Mouse (Mus musculus): ENCODE measurements around the gene Ddah1. TPM values are rescaled to one million over a fixed set of nuclear protein-coding genes. Genes with fewer than 3 reads are reported as not detected.

Gene Ddah1
- polyA plus RNA-seq, 1 experiment from 2014 or later, result 28.9 TPM

GRCm38 (mm10) chr3:145779279-145779973, 21.0 kb downstream of the Ddah1 start:
- Histone ChIP-seq H3K4me2 (ENCODE audit: low read length) (no peak overlapping the region), H3K27me3 (ENCODE audit: control insufficient read depth, insufficient read depth, low read length) (0 out of 2 replicates have a peak, but pooled peaks cover 5% of the 10 kb centered on the region), H3K4me1 (ENCODE audit: control insufficient read depth in 2 of 2, insufficient read depth in 2 of 2, low read length in 2 of 2) (peaks cover 3 to 6% of the 10 kb centered on the region in 2 experiments; a peak in 1 of 4 replicates), H3K36me3 (ENCODE audit: control insufficient read depth, insufficient read depth, low read length) (no peaks in the 10 kb centered on the region), H3K9ac (ENCODE audit: low read length) (0 out of 2 replicates have a peak overlapping the region, but pooled peaks have one; percentile 8), H3K4me3 (ENCODE audit: control insufficient read depth in 1 of 2, insufficient read depth in 1 of 2, low read depth in 1 of 2, low read length in 2 of 2) (no peak overlapping the region), H3K27ac (replicated peaks in 1 of 2; ENCODE audit: control insufficient read depth in 1 of 2, insufficient read depth in 1 of 2, low read depth in 2 of 2, low read length in 2 of 2) (peak overlapping the region; percentile 33 to 61; a peak in 3 of 4 replicates), H3K9me3 (ENCODE audit: control insufficient read depth, low read length) (no peaks in the 10 kb centered on the region)
- no peak for ATAC-seq (ENCODE audit: insufficient number of reproducible peaks, insufficient read depth, low FRiP score, low read depth)
- WGBS, result 41% methylated on average over 5 of the region's 5 CpGs

- no peak overlapping the region for H3K4me3 ChIP-seq (ENCODE audit: control insufficient read depth in 1 of 2, insufficient read depth in 1 of 2, low read depth in 1 of 2, low read length in 2 of 2)
- 74% methylated on average over 14 of the region's 14 CpGs for WGBS
Observed at GRCm38 (mm10) chr3:145780784-145781442, 22.4 kb downstream of the Ddah1 start.

GRCm38 (mm10) chr3:145785244-145785643, 26.8 kb downstream of the Ddah1 start:
- ATAC-seq (ENCODE audit: insufficient number of reproducible peaks, insufficient read depth, low FRiP score, low read depth), result no peak
- 82% methylated on average over 7 of the region's 7 CpGs for WGBS

More at GRCm38 (mm10) chr3:145780784-145781442, 22.4 kb downstream of the Ddah1 start:
- Histone ChIP-seq H3K4me2 (ENCODE audit: low read length) (no peak overlapping the region), H3K27me3 (ENCODE audit: control insufficient read depth, insufficient read depth, low read length) (0 out of 2 replicates have a peak, but pooled peaks cover under 1% of the 10 kb centered on the region), H3K36me3 (ENCODE audit: control insufficient read depth, insufficient read depth, low read length) (no peaks in the 10 kb centered on the region), H3K27ac (replicated peaks in 1 of 2; ENCODE audit: control insufficient read depth in 1 of 2, insufficient read depth in 1 of 2, low read depth in 2 of 2, low read length in 2 of 2) (no peak overlapping the region), H3K9me3 (ENCODE audit: control insufficient read depth, low read length) (no peaks in the 10 kb centered on the region), H3K4me1 (ENCODE audit: control insufficient read depth in 2 of 2, insufficient read depth in 2 of 2, low read length in 2 of 2) (peaks cover 3 to 6% of the 10 kb centered on the region in 2 experiments; a peak in 1 of 4 replicates), H3K9ac (ENCODE audit: low read length) (no peak overlapping the region)
- no peak for ATAC-seq (ENCODE audit: insufficient number of reproducible peaks, insufficient read depth, low FRiP score, low read depth)

GRCm38 (mm10) chr3:145787303-145787702, 28.8 kb downstream of the Ddah1 start:
- H3K9ac ChIP-seq (ENCODE audit: low read length), result no peak overlapping the region
- H3K27me3 ChIP-seq (ENCODE audit: control insufficient read depth, insufficient read depth, low read length), result no peaks in the 10 kb centered on the region
- peaks cover 7 to 11% of the 10 kb centered on the region in 2 experiments; a peak in 3 of 4 replicates for H3K4me1 ChIP-seq (ENCODE audit: control insufficient read depth in 2 of 2, insufficient read depth in 2 of 2, low read length in 2 of 2)
- H3K36me3 ChIP-seq (ENCODE audit: control insufficient read depth, insufficient read depth, low read length), result no peaks in the 10 kb centered on the region
- no peak overlapping the region for H3K4me3 ChIP-seq (ENCODE audit: control insufficient read depth in 1 of 2, insufficient read depth in 1 of 2, low read depth in 1 of 2, low read length in 2 of 2)
- no peak overlapping the region for H3K27ac ChIP-seq (replicated peaks in 1 of 2; ENCODE audit: control insufficient read depth in 1 of 2, insufficient read depth in 1 of 2, low read depth in 2 of 2, low read length in 2 of 2)
- 0 out of 2 replicates have a peak, but pooled peaks have one; percentile 50 for ATAC-seq (ENCODE audit: insufficient number of reproducible peaks, insufficient read depth, low FRiP score, low read depth)
- no peaks in the 10 kb centered on the region for H3K9me3 ChIP-seq (ENCODE audit: control insufficient read depth, low read length)
- no peak overlapping the region for H3K4me2 ChIP-seq (ENCODE audit: low read length)
- 65% methylated on average over 9 of the region's 9 CpGs for WGBS

More at GRCm38 (mm10) chr3:145785244-145785643, 26.8 kb downstream of the Ddah1 start:
- Histone ChIP-seq H3K9ac (ENCODE audit: low read length) (no peak overlapping the region), H3K27ac (replicated peaks in 1 of 2; ENCODE audit: control insufficient read depth in 1 of 2, insufficient read depth in 1 of 2, low read depth in 2 of 2, low read length in 2 of 2) (no peak overlapping the region), H3K4me3 (ENCODE audit: control insufficient read depth in 1 of 2, insufficient read depth in 1 of 2, low read depth in 1 of 2, low read length in 2 of 2) (no peak overlapping the region), H3K9me3 (ENCODE audit: control insufficient read depth, low read length) (no peaks in the 10 kb centered on the region), H3K4me2 (ENCODE audit: low read length) (no peak overlapping the region), H3K4me1 (ENCODE audit: control insufficient read depth in 2 of 2, insufficient read depth in 2 of 2, low read length in 2 of 2) (peaks cover 6 to 8% of the 10 kb centered on the region in 2 experiments; a peak in 3 of 4 replicates), H3K36me3 (ENCODE audit: control insufficient read depth, insufficient read depth, low read length) (no peaks in the 10 kb centered on the region), H3K27me3 (ENCODE audit: control insufficient read depth, insufficient read depth, low read length) (no peaks in the 10 kb centered on the region)

GRCm38 (mm10) chr3:145789114-145789513, 30.6 kb downstream of the Ddah1 start:
- no peak for ATAC-seq (ENCODE audit: insufficient number of reproducible peaks, insufficient read depth, low FRiP score, low read depth)
- no peak overlapping the region for H3K9ac ChIP-seq (ENCODE audit: low read length)
- no peaks in the 10 kb centered on the region for H3K27me3 ChIP-seq (ENCODE audit: control insufficient read depth, insufficient read depth, low read length)
- H3K27ac ChIP-seq (replicated peaks in 1 of 2; ENCODE audit: control insufficient read depth in 1 of 2, insufficient read depth in 1 of 2, low read depth in 2 of 2, low read length in 2 of 2), result no peak overlapping the region
- H3K4me1 ChIP-seq (ENCODE audit: control insufficient read depth in 2 of 2, insufficient read depth in 2 of 2, low read length in 2 of 2), result peaks cover 8 to 11% of the 10 kb centered on the region in 2 experiments; a peak in 3 of 4 replicates
- no peaks in the 10 kb centered on the region for H3K36me3 ChIP-seq (ENCODE audit: control insufficient read depth, insufficient read depth, low read length)
- WGBS, result 91% methylated on average over 7 of the region's 7 CpGs
- no peak overlapping the region for H3K4me2 ChIP-seq (ENCODE audit: low read length)
- H3K9me3 ChIP-seq (ENCODE audit: control insufficient read depth, low read length), result no peaks in the 10 kb centered on the region
- H3K4me3 ChIP-seq (ENCODE audit: control insufficient read depth in 1 of 2, insufficient read depth in 1 of 2, low read depth in 1 of 2, low read length in 2 of 2), result no peak overlapping the region

GRCm38 (mm10) chr3:145790233-145790632, 31.8 kb downstream of the Ddah1 start:
- Histone ChIP-seq H3K9ac (ENCODE audit: low read length) (no peak overlapping the region), H3K27me3 (ENCODE audit: control insufficient read depth, insufficient read depth, low read length) (no peaks in the 10 kb centered on the region), H3K4me1 (ENCODE audit: control insufficient read depth in 2 of 2, insufficient read depth in 2 of 2, low read length in 2 of 2) (peaks cover 8% of the 10 kb centered on the region in 2 experiments; a peak in 3 of 4 replicates), H3K27ac (replicated peaks in 1 of 2; ENCODE audit: control insufficient read depth in 1 of 2, insufficient read depth in 1 of 2, low read depth in 2 of 2, low read length in 2 of 2) (no peak overlapping the region), H3K4me2 (ENCODE audit: low read length) (no peak overlapping the region), H3K4me3 (ENCODE audit: control insufficient read depth in 1 of 2, insufficient read depth in 1 of 2, low read depth in 1 of 2, low read length in 2 of 2) (no peak overlapping the region), H3K9me3 (ENCODE audit: control insufficient read depth, low read length) (no peaks in the 10 kb centered on the region), H3K36me3 (ENCODE audit: control insufficient read depth, insufficient read depth, low read length) (no peaks in the 10 kb centered on the region)
- no peak for ATAC-seq (ENCODE audit: insufficient number of reproducible peaks, insufficient read depth, low FRiP score, low read depth)
- WGBS, result 42% methylated on average over 3 of the region's 3 CpGs

GRCm38 (mm10) chr3:145790709-145791108, 32.2 kb downstream of the Ddah1 start:
- Histone ChIP-seq H3K36me3 (ENCODE audit: control insufficient read depth, insufficient read depth, low read length) (no peaks in the 10 kb centered on the region), H3K27me3 (ENCODE audit: control insufficient read depth, insufficient read depth, low read length) (no peaks in the 10 kb centered on the region), H3K4me2 (ENCODE audit: low read length) (no peak overlapping the region), H3K9ac (ENCODE audit: low read length) (no peak overlapping the region), H3K27ac (replicated peaks in 1 of 2; ENCODE audit: control insufficient read depth in 1 of 2, insufficient read depth in 1 of 2, low read depth in 2 of 2, low read length in 2 of 2) (no peak overlapping the region), H3K4me3 (ENCODE audit: control insufficient read depth in 1 of 2, insufficient read depth in 1 of 2, low read depth in 1 of 2, low read length in 2 of 2) (no peak overlapping the region), H3K9me3 (ENCODE audit: control insufficient read depth, low read length) (no peaks in the 10 kb centered on the region), H3K4me1 (ENCODE audit: control insufficient read depth in 2 of 2, insufficient read depth in 2 of 2, low read length in 2 of 2) (peaks cover 8% of the 10 kb centered on the region in 2 experiments; a peak in 3 of 4 replicates)
- 84% methylated on average over 4 of the region's 4 CpGs for WGBS
- ATAC-seq (ENCODE audit: insufficient number of reproducible peaks, insufficient read depth, low FRiP score, low read depth), result no peak

Data from heart, embryonic 14.5 days (tissue).